Mouse (Mus musculus) urinary bladder, postnatal 36 days (tissue): ENCODE measurements around the gene Topors.
A peak's percentile ranks its signal among the peaks of the same experiment; 100 is the strongest.
"Not testable (repeated sequence)": the region's sequence is repeated elsewhere in the genome, so short reads cannot be mapped to it uniquely, and the experiment has no call there.

Source experiments
- DNase-seq, 2 experiments: peaks; one replicate each; pipeline ENCODE4 v3.0.0; 2022; ENCODE audit warnings: low spot score in 2 of 2, mixed read lengths in 1 of 2

Gene Topors

GRCm38 (mm10) chr4:40269430-40270032, at the start of gene Topors, which contains the start of gene Smim27:
Topors (minus strand) TSS chr4:40269850.
Smim27 (plus strand) TSS chr4:40269579.
- DNase-seq, result peak; percentile 95 to 97

- no peak for DNase-seq
These were observed 47.8 kb upstream of the Topors start for GRCm38 (mm10) chr4:40317404-40317803.

- no peak for DNase-seq
These were observed 43.4 kb upstream of the Topors start for GRCm38 (mm10) chr4:40313026-40313425.

- no peak for DNase-seq
These were observed 42.6 kb upstream of the Topors start for GRCm38 (mm10) chr4:40312213-40312612.

- DNase-seq, result no peak
These were observed 41.2 kb upstream of the Topors start for GRCm38 (mm10) chr4:40310796-40311383.

- no peak for DNase-seq
These were observed 40.0 kb upstream of the Topors start for GRCm38 (mm10) chr4:40309682-40310081.

- no peak for DNase-seq
These were observed 32.9 kb upstream of the Topors start for GRCm38 (mm10) chr4:40302445-40303125.

GRCm38 (mm10) chr4:40301076-40301789, 31.6 kb upstream of the Topors start:
- peak; percentile 46 to 68 for DNase-seq

- DNase-seq, result no peak
These were observed 29.5 kb upstream of the Topors start for GRCm38 (mm10) chr4:40299169-40299568.

GRCm38 (mm10) chr4:40291511-40291910, 21.9 kb upstream of the Topors start:
- DNase-seq, result not testable (repeated sequence)

GRCm38 (mm10) chr4:40289046-40289445, 19.4 kb upstream of the Topors start:
- no peak for DNase-seq

- DNase-seq, result no peak
These were observed 17.8 kb upstream of the Topors start for GRCm38 (mm10) chr4:40287415-40287814.

GRCm38 (mm10) chr4:40285582-40285981, 15.9 kb upstream of the Topors start:
- DNase-seq, result peak; percentile 56 to 58

- peak; percentile 92 to 93 for DNase-seq
These were observed 9.7 kb upstream of the Topors start, which contains the start of gene Ndufb6 for GRCm38 (mm10) chr4:40279276-40279900. Ndufb6 (minus strand) TSS chr4:40279421.

GRCm38 (mm10) chr4:40278880-40279275, 9.2 kb upstream of the Topors start:
- DNase-seq, result no peak

- DNase-seq, result no peak
These were observed 815 bp downstream of the Topors start for GRCm38 (mm10) chr4:40268835-40269234.

- DNase-seq, result peak; percentile 88 to 90
These were observed 1.3 kb downstream of the Topors start for GRCm38 (mm10) chr4:40268204-40268813.

- DNase-seq, result no peak
These were observed 2.0 kb downstream of the Topors start for GRCm38 (mm10) chr4:40267681-40268080.

- no peak for DNase-seq
These were observed 5.3 kb downstream of the Topors start for GRCm38 (mm10) chr4:40264321-40264720.

- DNase-seq, result no peak
These were observed 15.1 kb downstream of the Topors start for GRCm38 (mm10) chr4:40254385-40255103.

GRCm38 (mm10) chr4:40253766-40254165, 15.9 kb downstream of the Topors start:
- DNase-seq, result no peak
